Comparison of ENCODE assay signal across 16 mouse cellular contexts in the genomic region with DNA sequence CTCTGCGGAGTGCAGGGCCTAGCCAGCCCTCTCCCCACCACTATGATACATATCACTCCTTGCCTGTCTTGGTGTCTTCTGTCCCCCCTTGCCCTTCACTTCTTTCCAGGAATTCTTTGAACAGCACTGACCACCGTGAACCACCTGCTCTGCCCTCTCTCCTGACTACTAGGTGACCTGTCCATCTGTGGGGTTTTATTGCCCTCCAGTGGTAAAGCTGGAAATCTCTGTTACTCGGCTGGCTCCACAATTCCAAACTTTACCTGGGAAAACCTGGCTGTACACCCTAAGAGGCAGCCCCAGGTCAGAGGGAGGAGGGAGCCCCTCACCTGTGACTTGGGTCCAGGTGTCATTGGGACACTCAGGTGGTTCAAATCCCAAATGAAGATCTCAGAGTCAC. TPM values are rescaled to one million over a fixed set of nuclear protein-coding genes. Genes with fewer than 3 reads are reported as not detected.
DNase-seq lines count a peak whose midpoint lies in the region; ATAC-seq and TF ChIP-seq lines count a peak whose summit lies in the region.
"Had no signal": no experiment of that assay in that cellular context is flagged by ENCODE, and none has a peak within 500 bp of the region (broad histone marks: within the 10 kb centered on the region; RNA-seq: fewer than 3 reads in every experiment).

No protein-coding gene starts in this region.

- no peak overlapping the region for H3K4me3 ChIP-seq in hindbrain, embryonic 16.5 days (ENCODE audit: low read length)
- H3K4me3 ChIP-seq in hindbrain, embryonic 10.5 days: no peak overlapping the region
- no peak overlapping the region for H3K4me3 ChIP-seq in lung, embryonic 14.5 days (ENCODE audit: low read depth, low read length)
- H3K4me3 ChIP-seq: neural tube, embryonic 12.5 days had no signal

- CTCF ChIA-PET in Patski (lab: Charles Lee): interaction anchor here (0.8 to 8.0 kb wide), 6 partner anchors 12 to 76 kb away, joined by 3 to 58 read pairs (median 4); no protein-coding TSS in a partner anchor

- no peak for DNase-seq in hindbrain, embryonic 10.5 days (ENCODE audit: low spot score)
- DNase-seq in lung, embryonic 14.5 days: peak; percentile 42
- DNase-seq in lung, adult 18-20 months: no peak
- no peak for DNase-seq in Patski (ENCODE audit: low read depth, low spot score)
- peak; percentile 27 for DNase-seq in lung, postnatal 10 days
- DNase-seq in urinary bladder, postnatal 25 days (ENCODE audit: low spot score): no peak
- no peak for DNase-seq in adrenal gland, adult 18-20 months (ENCODE audit: low spot score in 2 of 2)

- no peaks in the 10 kb centered on the region for H3K4me1 ChIP-seq in hindbrain, embryonic 16.5 days (ENCODE audit: control insufficient read depth, insufficient read depth, low read depth, low read length)
- no peaks in the 10 kb centered on the region for H3K4me1 ChIP-seq in hindbrain, embryonic 10.5 days (replicated peaks)
- H3K4me1 ChIP-seq in lung, embryonic 14.5 days (ENCODE audit: insufficient read depth): no peaks in the 10 kb centered on the region
- H3K4me1 ChIP-seq: neural tube, embryonic 12.5 days had no signal

- H3K4me2 ChIP-seq in hindbrain, embryonic 16.5 days (ENCODE audit: low read length): no peak overlapping the region
- H3K4me2 ChIP-seq in lung, embryonic 14.5 days: no peak overlapping the region
- H3K4me2 ChIP-seq: neural tube, embryonic 12.5 days had no signal

- peak; percentile 61; the same call in 1 of the 2 replicates for ATAC-seq in hindbrain, embryonic 16.5 days
- no peak for ATAC-seq in lung, embryonic 14.5 days (ENCODE audit: insufficient read depth)
- no peak for ATAC-seq in Patski
- ATAC-seq: forebrain, embryonic 14.5 days; inflammation-experienced regulatory T-cells, adult 6 months had no signal

- no peak overlapping the region for H3K9ac ChIP-seq in hindbrain, embryonic 16.5 days (ENCODE audit: low read depth, low read length)
- no peak overlapping the region for H3K9ac ChIP-seq in lung, embryonic 14.5 days
- H3K9ac ChIP-seq: neural tube, embryonic 12.5 days had no signal

- no peak overlapping the region for H3K27ac ChIP-seq in hindbrain, embryonic 16.5 days (ENCODE audit: low read depth, low read length)
- H3K27ac ChIP-seq in hindbrain, embryonic 10.5 days: no peak overlapping the region
- H3K27ac ChIP-seq in lung, embryonic 14.5 days (ENCODE audit: low read depth): no peak overlapping the region
- H3K27ac ChIP-seq: neural tube, embryonic 12.5 days had no signal

- POLR2A ChIA-PET in Patski (lab: Charles Lee): no interaction called here

- no peaks in the 10 kb centered on the region for H3K36me3 ChIP-seq in hindbrain, embryonic 16.5 days (ENCODE audit: control insufficient read depth, insufficient read depth, low read length)
- no peaks in the 10 kb centered on the region for H3K36me3 ChIP-seq in hindbrain, embryonic 10.5 days
- H3K36me3 ChIP-seq in lung, embryonic 14.5 days (ENCODE audit: insufficient read depth): no peaks in the 10 kb centered on the region
- H3K36me3 ChIP-seq: G1E; neural tube, embryonic 12.5 days had no signal

- 39% methylated on average over 3 of the region's 3 CpGs for WGBS in hindbrain, embryonic 16.5 days
- 36% methylated on average over 3 of the region's 3 CpGs for WGBS in hindbrain, embryonic 10.5 days
- WGBS in lung, embryonic 14.5 days: 21% methylated on average over 3 of the region's 3 CpGs

- no peaks in the 10 kb centered on the region; the same call in 1 of the 2 replicates for H3K27me3 ChIP-seq in hindbrain, embryonic 16.5 days (replicated peaks; ENCODE audit: control insufficient read depth, insufficient read depth, low read length)
- H3K27me3 ChIP-seq in hindbrain, embryonic 10.5 days (ENCODE audit: insufficient read depth, poor library complexity, severe bottlenecking): peaks cover 45% of the 10 kb centered on the region
- no peaks in the 10 kb centered on the region for H3K27me3 ChIP-seq in lung, embryonic 14.5 days (ENCODE audit: insufficient read depth, low read length)
- H3K27me3 ChIP-seq in Patski: peaks cover 3% of the 10 kb centered on the region

- in situ Hi-C loops in Patski (cut with MboI; ENCODE audit: low pct_unique_long_range_greater_than_20kb): loop anchor here (5.0 kb wide), 1 partner anchor 163 kb away; no protein-coding TSS in a partner anchor

- TF ChIP-seq CTCF in lung, embryonic 14.5 days (IDR thresholded peaks at IDR 0.05; ENCODE audit: low read depth): peak; percentile 69
- peak; percentile 82 for TF ChIP-seq CTCF in Patski (IDR thresholded peaks at IDR 0.05)

- no peaks in the 10 kb centered on the region for H3K9me3 ChIP-seq in hindbrain, embryonic 16.5 days (ENCODE audit: control insufficient read depth, low read length)
- peaks cover 8% of the 10 kb centered on the region for H3K9me3 ChIP-seq in hindbrain, embryonic 10.5 days
- H3K9me3 ChIP-seq in lung, embryonic 14.5 days (ENCODE audit: low read depth, low read length): no peaks in the 10 kb centered on the region

RNA-seq across cellular contexts. Expression of gene Sec31b, which starts 10.3 kb away (rescaled TPM):
- 0.18 and 0.47 TPM in 2 replicates for polyA plus RNA-seq in hindbrain, embryonic 16.5 days (2015; fragmentation: Nextera tagmentation; extraction: Ambion mirVana)
- polyA plus RNA-seq in hindbrain, embryonic 10.5 days (2016; fragmentation: Nextera tagmentation; extraction: Ambion mirVana): 0.54 and 0.58 TPM in 2 replicates
- polyA plus RNA-seq in lung, embryonic 14.5 days (2014; fragmentation: Nextera tagmentation; extraction: Ambion mirVana): 0.30 and 0.45 TPM in 2 replicates
- polyA plus RNA-seq in Patski (2021): 0.83 TPM
- total RNA-seq in adrenal gland, adult 18-20 months (2021): 1 to 10 TPM; 5.0 to 5.2 TPM

RNA-seq across cellular contexts. Expression of gene Gm20538, which starts 17.3 kb away (rescaled TPM):
- polyA plus RNA-seq in hindbrain, embryonic 16.5 days (2015; fragmentation: Nextera tagmentation; extraction: Ambion mirVana): not detected in 2 replicates
- not detected in 2 replicates for polyA plus RNA-seq in hindbrain, embryonic 10.5 days (2016; fragmentation: Nextera tagmentation; extraction: Ambion mirVana)
- not detected in 2 replicates for polyA plus RNA-seq in lung, embryonic 14.5 days (2014; fragmentation: Nextera tagmentation; extraction: Ambion mirVana)
- polyA plus RNA-seq in Patski (2021): not detected
- total RNA-seq in adrenal gland, adult 18-20 months (2021): not detected
- total RNA-seq: common myeloid progenitor, adult 5-6 weeks; G1E; heart, adult 8-10 months; left cerebral cortex, postnatal 10 days had no signal
- polyA plus RNA-seq: forebrain, embryonic 14.5 days; G1E; inflammation-experienced regulatory T-cells, adult 6 months; neural tube, embryonic 12.5 days; thymus, postnatal 0 days had no signal

RNA-seq across cellular contexts. Expression of gene Ndufb8, which starts 19.9 kb away (rescaled TPM):
- polyA plus RNA-seq in hindbrain, embryonic 16.5 days (2015; fragmentation: Nextera tagmentation; extraction: Ambion mirVana): 705 and 838 TPM in 2 replicates
- 642 and 644 TPM in 2 replicates for polyA plus RNA-seq in hindbrain, embryonic 10.5 days (2016; fragmentation: Nextera tagmentation; extraction: Ambion mirVana)
- polyA plus RNA-seq in lung, embryonic 14.5 days (2014; fragmentation: Nextera tagmentation; extraction: Ambion mirVana): 544 and 562 TPM in 2 replicates
- 681 TPM for polyA plus RNA-seq in Patski (2021)
- total RNA-seq in adrenal gland, adult 18-20 months (2021): 1,000 to 10,000 TPM in 1 of 2 experiments, 100 to 1,000 TPM in 1; 514 to 1,037 TPM

RNA-seq across cellular contexts. Expression of gene Hif1an, which starts 27.3 kb away (rescaled TPM):
- polyA plus RNA-seq in hindbrain, embryonic 16.5 days (2015; fragmentation: Nextera tagmentation; extraction: Ambion mirVana): 21.9 and 25.1 TPM in 2 replicates
- polyA plus RNA-seq in hindbrain, embryonic 10.5 days (2016; fragmentation: Nextera tagmentation; extraction: Ambion mirVana): 42.3 and 46.5 TPM in 2 replicates
- 23.9 and 24.4 TPM in 2 replicates for polyA plus RNA-seq in lung, embryonic 14.5 days (2014; fragmentation: Nextera tagmentation; extraction: Ambion mirVana)
- 25.1 TPM for polyA plus RNA-seq in Patski (2021)
- total RNA-seq in adrenal gland, adult 18-20 months (2021): 10 to 100 TPM; 22.9 to 27.9 TPM

RNA-seq across cellular contexts. Expression of gene Wnt8b, which starts 42.1 kb away (rescaled TPM):
- 0.12 and 0.19 TPM in 2 replicates for polyA plus RNA-seq in hindbrain, embryonic 16.5 days (2015; fragmentation: Nextera tagmentation; extraction: Ambion mirVana)
- 0.44 and 3.3 TPM in 2 replicates for polyA plus RNA-seq in hindbrain, embryonic 10.5 days (2016; fragmentation: Nextera tagmentation; extraction: Ambion mirVana)
- polyA plus RNA-seq in lung, embryonic 14.5 days (2014; fragmentation: Nextera tagmentation; extraction: Ambion mirVana): not detected in 2 replicates
- 0.15 TPM for polyA plus RNA-seq in Patski (2021)
- total RNA-seq in adrenal gland, adult 18-20 months (2021): under 1 TPM; 0.10 to 0.20 TPM
- total RNA-seq: common myeloid progenitor, adult 5-6 weeks; left cerebral cortex, postnatal 10 days had no signal
- polyA plus RNA-seq: G1E; inflammation-experienced regulatory T-cells, adult 6 months had no signal

Comparison
In these comparisons a context has a peak if more than half of its experiments do, and no peak if none do; other contexts are left out.
1. DNase-seq: peak in lung, embryonic 14.5 days (single experiment) and lung, postnatal 10 days (single experiment); none in hindbrain, embryonic 10.5 days (single experiment), lung, adult 18-20 months (0 of 2), Patski (single experiment), urinary bladder, postnatal 25 days (single experiment) and adrenal gland, adult 18-20 months (0 of 2).